Mouse (Mus musculus) left cerebral cortex, postnatal 25 days (tissue): Measurements from ENCODE around the gene Banp. TPM values are rescaled to one million over a fixed set of nuclear protein-coding genes. Genes with fewer than 3 reads are reported as not detected.

Experiments used
- DNase-seq, 2 experiments: peaks; one replicate each; pipeline ENCODE4 v3.0.0; 2022; ENCODE audit warnings: low spot score in 2 of 2, mixed read lengths in 1 of 2
- intact Hi-C: fragments of 180-260 bp; cut with DNase I; formaldehyde crosslinking; loops from one replicate; pipeline ENCODE4 v1.15.1; 2025
- total RNA-seq, 2 experiments: library from RNA; stranded (reverse); gene quantifications; 2 replicates each; pipeline ENCODE4 v1.2.3; 2021

The Banp gene
- total RNA-seq, 2 experiments from 2014 or later = 36.5 to 58.6 TPM

DNA sequence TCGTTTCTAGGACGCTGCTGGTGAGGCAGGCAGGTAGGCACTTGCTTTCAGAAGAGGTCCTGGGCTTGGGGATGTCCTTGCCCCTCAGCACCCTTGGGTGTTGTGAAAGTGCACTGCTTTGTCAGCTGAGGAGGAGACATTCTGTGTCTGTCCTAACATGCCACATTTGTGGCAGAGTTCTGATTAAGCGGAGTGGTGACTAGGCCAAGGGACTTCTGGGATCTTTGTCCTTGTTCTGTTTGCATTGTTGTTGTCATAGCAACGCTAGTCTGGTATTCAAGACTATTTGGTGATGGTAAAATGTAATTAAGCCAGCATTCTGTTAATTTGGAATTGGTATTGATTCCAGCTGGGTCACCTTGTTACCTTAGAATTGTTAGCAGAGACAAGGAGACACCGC, 54.6 kb downstream of the Banp start:
- DNase-seq = no peak
- intact Hi-C loops = no loop called here

DNA sequence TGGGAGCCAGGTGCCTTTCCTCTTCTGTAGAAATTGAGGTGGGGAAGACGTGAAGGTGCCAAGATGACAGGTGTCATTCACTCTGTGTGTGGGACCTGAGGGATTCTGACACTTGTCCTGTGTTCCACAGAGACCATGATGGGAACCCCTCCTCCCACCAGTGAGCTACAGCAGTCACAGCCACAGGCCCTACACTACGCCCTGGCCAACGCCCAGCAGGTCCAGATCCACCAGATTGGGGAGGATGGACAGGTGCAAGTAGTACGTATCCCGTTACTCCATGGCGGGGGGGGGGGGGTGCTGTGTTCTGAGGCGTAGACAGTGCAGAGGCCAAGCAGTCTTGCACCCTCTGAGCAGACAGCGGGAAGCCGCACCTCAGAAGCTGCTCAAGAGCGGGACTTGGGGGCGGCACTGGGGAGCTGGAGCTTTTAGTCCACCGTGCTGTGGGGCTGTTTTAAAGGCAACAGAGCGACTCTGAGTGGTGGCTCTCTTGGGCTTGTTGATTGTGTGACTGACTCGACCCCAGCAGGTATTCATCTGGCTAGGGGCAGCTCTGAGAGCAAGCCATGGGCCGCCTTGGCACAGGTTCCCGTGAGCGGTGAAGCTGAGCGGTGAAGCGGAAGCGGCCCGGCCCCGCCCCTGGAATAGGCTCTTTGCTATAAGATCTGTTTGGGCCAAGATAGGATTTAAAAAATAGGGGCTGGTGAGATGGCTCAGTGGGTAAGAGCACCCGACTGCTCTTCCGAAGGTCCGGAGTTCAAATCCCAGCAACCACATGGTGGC, 56.1 kb downstream of the Banp start:
- intact Hi-C loops = no loop called here
- DNase-seq = no peak

DNA sequence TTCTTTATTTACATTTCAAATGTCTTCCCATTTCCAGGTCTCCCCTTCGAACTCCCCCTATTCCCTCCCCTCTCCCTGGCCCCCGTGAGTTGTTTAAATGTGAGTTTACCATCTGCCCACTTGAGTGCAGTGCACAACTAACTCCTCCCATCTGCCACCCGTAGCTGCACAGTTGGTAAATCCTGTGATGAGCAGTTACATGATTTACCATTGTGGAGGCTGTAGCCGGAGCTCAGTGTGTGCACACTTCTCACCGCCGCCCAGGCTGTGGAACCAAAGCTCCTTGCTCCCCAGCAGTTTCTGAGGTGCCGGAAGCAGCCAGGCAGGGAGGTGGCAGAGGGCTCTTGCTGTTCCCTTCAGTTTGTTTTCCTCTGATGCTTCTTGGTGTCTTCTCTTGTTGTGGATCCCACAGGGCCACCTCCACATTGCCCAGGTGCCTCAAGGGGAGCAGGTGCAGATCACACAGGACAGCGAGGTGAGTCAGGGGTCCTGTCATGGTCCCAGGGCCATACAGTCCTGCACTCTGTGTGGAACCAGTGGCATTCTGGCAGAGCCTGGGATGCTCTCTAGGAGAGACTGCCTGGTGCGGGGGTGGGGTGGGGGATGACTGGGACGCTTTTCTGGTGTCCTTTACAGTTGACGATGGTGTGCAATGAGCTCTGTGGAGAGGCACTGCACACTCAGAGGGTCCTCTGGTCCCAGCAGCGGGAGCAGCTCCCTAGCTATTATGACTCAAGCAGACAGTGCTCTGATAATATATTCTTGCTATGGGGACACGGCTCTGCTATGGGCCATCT, 57.3 kb downstream of the Banp start:
- DNase-seq = peak in 1 of 2 experiments; percentile 78
- intact Hi-C loops = no loop called here

DNA sequence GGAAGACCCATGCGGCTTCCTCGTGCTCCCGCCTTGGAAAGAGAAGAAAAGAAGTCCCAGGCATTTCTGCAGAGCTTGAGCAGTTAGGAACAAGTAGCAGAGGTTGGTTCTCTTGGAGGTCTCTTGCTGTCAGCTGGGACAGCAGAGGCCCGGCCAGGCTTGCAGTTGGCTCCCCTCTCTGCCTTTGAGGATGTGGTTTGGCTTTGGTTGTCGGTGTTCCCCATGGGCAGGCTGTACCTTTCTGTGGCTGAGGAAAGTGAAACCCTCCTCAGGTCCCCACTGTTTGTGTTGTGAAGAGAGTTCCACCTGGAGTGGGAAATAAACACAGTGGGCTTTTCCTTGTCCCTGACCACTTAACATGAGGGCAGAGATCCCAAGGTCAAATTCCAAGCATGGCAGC, 58.8 kb downstream of the Banp start:
- DNase-seq = no peak

DNA sequence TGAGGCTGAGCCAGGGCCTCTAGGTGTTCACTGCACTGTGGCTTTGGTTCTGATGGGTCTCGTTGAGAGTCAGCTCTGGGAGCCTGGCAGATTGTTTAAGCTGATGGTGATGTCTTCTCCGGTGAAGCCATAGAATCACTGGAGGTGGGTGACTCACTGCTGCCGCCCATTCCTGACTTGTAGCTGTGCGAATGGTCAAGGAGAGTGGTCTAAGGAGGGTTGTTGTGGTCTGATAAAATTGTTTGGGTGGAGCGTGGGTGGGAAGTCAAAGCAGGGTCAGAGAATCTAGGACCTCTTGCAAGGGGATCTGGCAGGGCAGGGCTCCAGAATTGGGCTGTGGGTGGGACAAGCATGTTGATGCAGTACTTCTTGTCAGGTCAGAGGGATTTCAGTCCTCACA, 61.1 kb downstream of the Banp start:
- intact Hi-C loops = no loop called here
- no peak for DNase-seq

More for the DNA sequence above, 58.8 kb downstream of the Banp start:
- intact Hi-C loops = no loop called here

DNA sequence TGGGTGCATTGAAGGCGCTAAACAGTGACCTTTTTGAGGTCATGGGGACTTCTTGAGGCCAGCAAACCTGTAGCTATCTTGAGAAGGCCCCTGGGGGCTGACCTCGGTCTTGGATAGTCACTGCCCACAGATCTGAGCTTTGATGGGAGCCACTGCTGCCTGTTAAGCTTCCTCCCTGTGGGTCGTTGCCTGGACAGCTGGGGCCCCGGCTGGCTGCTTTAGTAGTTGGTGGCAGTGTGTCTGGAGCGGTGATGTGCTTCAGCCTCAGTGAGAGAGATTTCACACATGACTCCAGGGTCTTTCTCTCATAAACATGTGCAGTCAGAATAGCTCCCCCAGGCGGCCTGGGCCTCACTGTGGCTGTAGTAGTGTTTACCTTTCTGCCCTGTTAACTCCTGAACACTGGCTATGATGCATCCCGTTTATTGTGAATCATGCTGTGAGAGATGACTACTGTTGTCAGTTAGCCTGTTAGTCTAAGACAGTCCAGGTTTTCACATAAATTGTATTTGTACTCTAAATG, 61.6 kb downstream of the Banp start:
- intact Hi-C loops = no loop called here
- no peak for DNase-seq

DNA sequence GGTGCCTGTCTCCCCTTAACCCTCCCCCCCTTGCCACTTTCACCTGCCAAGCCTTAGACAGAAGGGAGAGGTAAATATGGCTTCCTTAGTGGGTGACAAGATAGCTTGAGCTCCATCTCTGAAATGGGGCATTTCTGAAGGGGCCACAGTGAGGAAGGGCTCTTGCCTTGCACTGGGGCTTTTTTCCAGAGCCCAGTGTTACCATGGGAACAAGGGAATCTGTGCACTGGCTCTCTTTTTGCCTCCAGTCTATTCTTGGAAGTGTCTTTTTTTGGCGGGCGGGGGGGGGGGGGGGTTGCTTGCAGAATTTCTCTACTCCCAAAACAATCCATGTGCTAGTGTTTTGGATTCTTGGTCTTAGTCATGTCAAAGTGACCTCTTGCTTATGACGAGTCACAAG, 65.1 kb downstream of the Banp start:
- intact Hi-C loops = no loop called here
- no peak for DNase-seq

DNA sequence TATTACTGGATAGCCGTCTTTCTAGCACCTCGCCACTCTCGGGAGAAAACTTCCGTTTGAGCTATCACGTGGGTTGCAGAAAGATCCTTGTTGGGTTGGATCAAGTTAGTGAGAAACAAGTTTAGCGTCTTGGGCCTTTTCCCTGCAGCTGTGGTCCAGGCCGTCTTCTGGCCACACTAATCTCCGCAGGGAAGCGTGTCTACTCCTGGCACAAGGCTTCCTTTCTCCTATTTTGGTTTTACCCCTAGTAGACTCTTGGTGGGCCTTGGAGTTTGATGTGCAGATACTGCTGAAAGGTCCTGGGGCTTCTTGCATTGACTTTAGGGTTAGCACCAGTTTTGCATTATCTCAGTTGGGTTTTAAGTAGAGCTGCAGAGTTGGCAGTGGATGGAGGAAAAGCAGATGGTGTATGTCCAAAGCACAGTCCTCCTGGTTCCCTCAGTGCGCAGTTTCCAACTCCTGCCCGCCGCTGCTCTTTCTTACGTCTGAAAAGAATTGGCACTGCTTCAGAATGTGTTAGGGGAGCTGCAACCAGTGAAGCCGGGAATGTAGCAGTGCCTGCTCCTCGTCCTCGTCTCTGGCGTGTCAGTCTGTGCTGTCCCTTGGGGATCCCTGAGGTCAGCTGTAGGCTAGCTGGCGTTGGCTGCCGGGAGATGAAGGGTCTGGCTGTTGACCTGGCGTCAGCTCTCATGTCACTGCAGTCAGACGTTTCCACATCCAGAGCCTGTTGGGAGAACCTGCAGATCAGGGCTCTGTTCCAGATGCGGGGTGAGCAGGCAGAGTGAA, 68.7 kb downstream of the Banp start:
- peak in 1 of 2 experiments; percentile 82 for DNase-seq
- intact Hi-C loops = no loop called here

DNA sequence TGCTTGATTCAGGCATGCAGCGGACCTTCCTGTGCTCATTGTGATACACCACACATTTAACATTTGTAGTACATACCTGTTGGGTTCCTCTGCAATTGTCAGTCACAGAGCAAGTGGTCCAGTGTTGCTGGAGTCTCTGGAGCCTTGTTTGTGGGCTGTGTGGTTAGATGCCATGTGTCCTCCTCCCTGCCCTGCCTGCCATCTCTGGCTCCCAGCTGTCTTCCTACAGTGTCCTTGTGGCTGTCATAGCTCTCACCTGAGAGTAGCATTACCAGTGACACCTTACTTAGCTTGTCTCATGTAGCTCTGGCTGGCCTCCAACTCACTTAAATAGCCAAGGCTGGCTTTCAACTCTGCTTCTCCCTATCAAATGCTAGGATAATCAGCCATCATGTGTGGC, 69.6 kb downstream of the Banp start:
- intact Hi-C loops = no loop called here
- DNase-seq = no peak

DNA sequence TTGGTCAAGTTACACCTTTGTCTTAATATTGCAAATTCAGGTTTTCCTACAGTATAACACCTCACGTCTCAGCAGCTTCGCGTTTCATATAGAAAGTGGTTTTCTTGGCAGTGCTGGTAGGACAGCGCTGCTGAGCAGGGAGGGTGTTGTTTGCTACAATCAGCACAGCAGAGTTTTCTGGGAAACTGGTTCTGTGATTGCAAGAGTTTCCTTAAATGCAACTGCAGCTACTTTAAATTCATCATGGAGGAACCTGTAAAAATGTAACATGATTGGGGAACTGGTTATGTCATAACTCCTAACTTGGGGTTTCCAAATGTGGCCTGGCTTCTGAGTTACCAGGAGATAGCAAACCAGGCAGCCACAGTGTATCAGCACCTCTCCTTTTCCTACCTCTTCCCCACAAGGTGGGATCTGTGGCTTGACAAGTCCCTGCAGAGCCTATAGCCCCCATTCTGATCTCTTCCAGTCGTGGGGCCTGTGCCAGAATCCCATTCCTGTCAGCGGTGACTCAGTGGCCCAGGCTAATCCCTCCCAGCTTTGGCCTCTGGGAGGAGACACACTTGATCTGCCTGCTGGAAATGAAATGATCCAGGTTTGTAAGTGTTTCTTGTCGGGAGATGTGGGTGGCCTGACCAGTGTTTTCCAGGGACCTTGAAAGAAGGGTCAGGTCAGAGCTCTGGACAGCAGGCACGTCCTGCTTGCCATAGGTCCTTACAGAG, 70.7 kb downstream of the Banp start:
- DNase-seq = peak in 1 of 2 experiments; percentile 56
- intact Hi-C loops = loop anchor here (5.0 kb wide), 1 partner anchor 67 kb away; no protein-coding TSS in a partner anchor

DNA sequence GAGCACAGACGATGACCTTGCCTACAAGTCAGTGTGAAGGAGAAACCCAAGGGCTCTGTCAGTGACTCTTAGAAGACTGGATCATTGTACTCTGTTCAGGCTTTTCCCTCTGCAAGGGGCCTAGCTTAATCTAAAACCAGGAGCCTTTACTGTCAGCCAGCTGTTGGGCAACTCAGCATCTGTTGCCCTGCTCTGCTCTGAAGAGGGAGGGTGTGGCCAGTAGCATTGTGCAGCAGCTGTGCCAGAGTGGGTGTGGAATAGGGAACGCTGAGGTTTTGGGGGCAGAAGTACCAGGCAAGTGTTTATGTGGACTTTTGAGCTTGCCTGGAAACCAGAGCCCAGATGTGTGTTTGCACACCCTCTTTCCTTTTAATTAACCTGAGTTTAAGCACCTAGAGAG, 72.2 kb downstream of the Banp start:
- no peak for DNase-seq
- intact Hi-C loops = loop anchor here (5.0 kb wide), 1 partner anchor 66 kb away; no protein-coding TSS in a partner anchor

DNA sequence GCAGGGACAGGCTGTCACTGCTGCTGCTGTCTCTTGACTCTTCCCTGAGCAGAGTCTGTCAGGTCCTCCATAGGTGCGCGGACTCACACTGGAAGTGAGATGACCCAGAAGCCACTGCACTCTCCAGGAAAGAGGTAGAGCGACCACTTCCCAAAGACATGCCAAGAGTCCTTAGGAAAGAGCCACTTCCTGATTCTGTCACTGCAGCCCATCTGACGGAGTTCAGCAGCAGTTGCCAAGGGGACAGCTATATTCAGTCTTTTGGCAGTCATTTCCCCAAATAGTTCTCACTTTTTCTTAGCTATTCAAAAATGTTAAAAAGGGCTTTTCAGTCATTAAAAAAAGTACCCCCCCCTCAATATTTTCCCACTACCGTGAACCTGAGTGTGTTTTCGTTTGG, 72.7 kb downstream of the Banp start:
- no peak for DNase-seq
- intact Hi-C loops = loop anchor here (5.0 kb wide), 1 partner anchor 65 kb away; no protein-coding TSS in a partner anchor

DNA sequence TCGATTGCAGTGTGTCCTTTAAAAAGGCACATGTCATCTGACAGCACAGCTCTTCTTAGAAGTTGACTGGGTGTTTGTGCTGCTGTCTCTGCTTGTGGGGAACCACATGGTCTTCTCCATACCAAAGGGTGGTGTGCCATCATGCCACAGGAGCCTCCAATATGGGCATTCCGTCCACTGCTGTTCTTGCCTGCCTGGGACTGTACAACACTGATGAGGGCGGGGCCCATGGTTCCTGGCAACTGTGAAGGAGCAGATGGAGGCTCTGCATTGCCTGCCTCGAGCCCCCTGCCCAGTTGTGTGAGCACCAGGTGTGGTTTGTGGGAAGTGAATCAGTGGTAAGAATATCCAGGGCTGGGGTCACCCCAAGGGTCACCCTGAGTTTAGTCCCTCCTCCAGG, 73.2 kb downstream of the Banp start:
- DNase-seq = no peak
- intact Hi-C loops = loop anchor here (5.0 kb wide), 1 partner anchor 65 kb away; no protein-coding TSS in a partner anchor

DNA sequence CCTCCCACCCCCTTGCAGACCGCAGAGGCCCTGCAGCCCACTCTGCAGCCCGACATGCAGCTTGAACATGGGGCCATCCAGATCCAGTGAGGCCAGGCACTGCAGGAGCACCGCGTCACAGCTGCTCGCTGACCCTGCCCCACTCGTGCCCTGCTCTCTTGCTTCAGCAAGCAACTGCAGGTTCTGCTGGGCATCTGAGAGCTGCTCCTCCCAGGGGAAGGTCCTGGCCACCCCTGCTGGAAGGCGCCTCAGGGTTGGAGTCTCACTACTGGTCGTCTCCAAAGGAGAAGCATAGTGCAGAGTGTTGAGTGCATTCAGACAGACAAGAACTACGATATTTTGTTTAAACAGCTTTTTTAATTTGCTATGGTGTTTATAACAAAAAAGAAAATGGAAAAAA, 76.0 kb downstream of the Banp start:
- no peak for DNase-seq
- intact Hi-C loops = no loop called here

DNA sequence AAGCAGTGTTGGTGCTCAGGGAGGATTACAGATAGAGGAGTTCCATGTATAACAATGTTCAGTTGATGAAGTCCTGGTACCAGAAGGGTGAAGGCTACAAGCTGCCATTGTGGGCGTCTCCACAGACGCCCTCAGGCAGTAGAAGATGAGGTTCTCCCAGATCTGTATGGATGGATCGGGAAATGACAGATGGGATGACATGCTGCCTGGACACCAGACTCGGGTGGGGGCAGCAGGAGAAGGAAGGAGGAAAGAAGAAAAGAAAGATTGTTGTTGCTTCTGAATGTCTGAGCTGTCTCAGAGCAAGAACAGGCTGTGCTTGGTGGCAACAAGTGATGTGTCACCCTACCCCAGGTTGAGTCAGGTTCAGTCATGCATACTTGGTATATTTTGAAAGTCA, 78.6 kb downstream of the Banp start:
- intact Hi-C loops = no loop called here
- DNase-seq = no peak

DNA sequence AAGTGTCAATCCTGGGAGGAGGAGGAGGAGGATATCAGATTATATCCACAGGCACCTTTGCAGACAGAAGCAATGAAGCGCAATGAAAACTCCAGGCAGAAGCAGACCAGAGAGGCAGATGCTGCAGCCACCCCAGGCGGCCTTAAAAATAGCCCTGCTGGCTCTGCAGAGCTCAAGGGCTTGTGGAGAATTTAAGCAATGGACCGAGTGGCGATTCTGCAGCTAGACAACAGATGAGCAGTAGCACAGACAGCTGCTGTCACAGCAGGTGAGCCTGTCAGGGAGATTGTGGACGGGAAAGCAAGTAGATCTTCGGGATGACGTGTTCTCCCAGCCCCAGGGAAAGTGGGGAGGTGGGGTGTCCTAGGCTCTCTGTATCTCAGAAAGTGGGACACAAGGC, 81.4 kb downstream of the Banp start:
- intact Hi-C loops = no loop called here
- DNase-seq = no peak

DNA sequence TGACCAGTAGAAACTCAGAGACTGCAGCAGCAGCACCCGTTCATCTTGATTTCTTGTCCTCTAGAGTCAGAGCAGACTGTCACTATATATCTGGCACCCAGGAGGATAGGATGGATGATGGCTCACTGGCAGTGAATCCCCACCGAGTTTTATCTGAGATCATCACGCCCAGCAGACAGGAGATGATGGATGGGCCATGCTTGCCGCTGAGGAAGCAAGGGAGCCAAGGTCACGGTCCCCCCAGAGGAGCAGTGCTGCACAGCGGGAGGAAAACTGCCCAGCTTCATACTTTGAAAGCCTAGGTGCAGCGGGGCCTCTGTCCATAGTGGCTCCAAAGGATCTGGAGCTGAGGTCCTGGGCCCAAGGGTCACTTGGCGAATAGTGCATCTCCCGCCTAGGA, 83.2 kb downstream of the Banp start:
- no peak for DNase-seq
- intact Hi-C loops = no loop called here

DNA sequence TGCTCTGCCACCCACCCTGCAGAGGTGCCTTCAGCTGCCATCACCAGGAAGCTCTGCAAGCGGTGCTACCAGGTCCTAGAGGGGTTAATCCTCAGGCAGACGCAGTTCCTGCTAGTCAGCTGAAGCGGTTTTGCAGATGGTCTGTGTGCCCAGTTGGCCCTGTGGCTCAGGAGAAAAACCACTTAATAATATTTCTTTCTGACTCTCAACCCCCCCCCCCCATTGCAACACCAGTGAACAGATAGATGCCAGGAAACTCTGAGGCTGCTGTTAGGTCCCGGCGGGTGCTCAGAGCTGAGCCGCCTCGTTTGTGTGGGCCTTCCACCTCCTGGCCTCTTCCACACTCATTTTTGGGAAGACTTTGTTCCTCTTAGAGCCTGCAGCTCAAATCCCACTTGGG, 86.0 kb downstream of the Banp start:
- intact Hi-C loops = no loop called here
- no peak for DNase-seq

DNA sequence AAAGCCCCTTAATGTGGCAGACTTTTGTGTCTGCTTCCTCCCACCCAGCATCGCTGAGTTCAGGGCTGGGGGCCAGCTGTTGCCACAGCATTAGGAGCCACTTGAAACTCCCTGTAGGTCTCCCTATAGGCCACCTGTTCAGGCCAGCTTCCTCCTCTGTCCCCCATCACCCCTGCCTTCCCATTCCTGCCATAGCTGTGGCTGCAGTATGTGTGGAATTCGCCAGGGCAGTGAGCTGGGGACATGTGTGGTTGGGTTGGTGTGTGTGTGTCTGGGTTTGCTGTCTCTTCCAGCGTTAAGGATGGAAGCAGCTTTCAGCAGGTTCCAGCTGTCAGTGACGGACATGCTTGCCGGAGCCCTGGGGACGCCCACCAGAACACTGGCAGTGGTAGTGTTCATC, 86.8 kb downstream of the Banp start:
- intact Hi-C loops = no loop called here
- no peak for DNase-seq
